Mouse (Mus musculus): ENCODE results near the gene Parp8.

GRCm38 (mm10) chr13:116969650-116970049 lies 55.7 kb downstream of the Parp8 start:
- TF ChIP-seq CTCF (IDR thresholded peaks at IDR 0.05; ENCODE audit: extremely low read depth, insufficient read length, insufficient replicate concordance, low read depth, low read length) (no peak), POLR2A (IDR thresholded peaks at IDR 0.05; ENCODE audit: low read depth, low read length) (no peak)

All from small intestine, adult 2 months (tissue).